Mouse (Mus musculus) heart, embryonic 10.5 days (tissue): ENCODE results near the gene Axl. TPM values are rescaled to one million over a fixed set of nuclear protein-coding genes. Genes with fewer than 3 reads are reported as not detected.
A peak's percentile ranks its signal among the peaks of the same experiment; 100 is the strongest.

Experiments used
- DNase-seq: peaks from one replicate; pipeline ENCODE4 v3.0.0-alpha.2; 2017; ENCODE audit warnings: low spot score
- H3K27ac ChIP-seq: fragments of 300-500 bp; sonication (generic); 2 replicates; pipeline ENCODE4 v1.5.1; 2016; ENCODE audit warnings: mild to moderate bottlenecking
- H3K27me3 ChIP-seq: fragments of 300-500 bp; sonication (generic); 2 replicates; pipeline ENCODE4 v1.6.1; 2016; ENCODE audit warnings: mild to moderate bottlenecking; ENCODE audit not compliant: poor library complexity, insufficient read depth, severe bottlenecking
- H3K36me3 ChIP-seq: fragments of 300-500 bp; sonication (generic); 2 replicates; pipeline ENCODE4 v1.6.1; 2016; ENCODE audit warnings: mild to moderate bottlenecking, moderate library complexity
- H3K4me1 ChIP-seq: fragments of 300-500 bp; sonication (generic); 2 replicates; pipeline ENCODE4 v1.6.1; 2016; ENCODE audit warnings: mild to moderate bottlenecking
- H3K4me3 ChIP-seq: fragments of 300-500 bp; sonication (generic); 2 replicates; pipeline ENCODE4 v1.5.1; 2016; ENCODE audit warnings: mild to moderate bottlenecking, moderate library complexity
- H3K9me3 ChIP-seq: fragments of 300-500 bp; sonication (generic); 2 replicates; pipeline ENCODE4 v1.6.1; 2016; ENCODE audit warnings: mild to moderate bottlenecking, moderate library complexity
- WGBS: fragments of 180-500 bp; shearing (Covaris S2); methylation state at CpG from one replicate; pipeline ENCODE4 v1.1.7; 2016; 5-methylcytosine and 5-hydroxymethylcytosine counted together
- polyA plus RNA-seq: library from polyadenylated mRNA; unstranded; fragments of >200 nt; fragmentation: Nextera tagmentation; extraction: Ambion mirVana; gene quantifications from 2 replicates; pipeline ENCODE4 v1.2.1, GENCODE M21; 2016

Axl gene
- polyA plus RNA-seq, 1 experiment from 2014 or later: 53.3 TPM

- H3K4me3 ChIP-seq: peak overlapping the region; percentile 68
- 14% methylated on average over 8 of the region's 9 CpGs for whole genome bisulfite sequencing
- H3K4me1 ChIP-seq: peaks cover 51% of the 10 kb centered on the region
- H3K36me3 ChIP-seq: peaks cover 10% of the 10 kb centered on the region; the same call in 1 of the 2 replicates
- H3K27ac ChIP-seq: peak overlapping the region; percentile 86
- no peaks in the 10 kb centered on the region for H3K9me3 ChIP-seq
- DNase-seq: no peak
- no peaks in the 10 kb centered on the region; the same call in 1 of the 2 replicates for H3K27me3 ChIP-seq
These were observed 867 bp downstream of the Axl start for GRCm38 (mm10) chr7:25787456-25788219.

DNA sequence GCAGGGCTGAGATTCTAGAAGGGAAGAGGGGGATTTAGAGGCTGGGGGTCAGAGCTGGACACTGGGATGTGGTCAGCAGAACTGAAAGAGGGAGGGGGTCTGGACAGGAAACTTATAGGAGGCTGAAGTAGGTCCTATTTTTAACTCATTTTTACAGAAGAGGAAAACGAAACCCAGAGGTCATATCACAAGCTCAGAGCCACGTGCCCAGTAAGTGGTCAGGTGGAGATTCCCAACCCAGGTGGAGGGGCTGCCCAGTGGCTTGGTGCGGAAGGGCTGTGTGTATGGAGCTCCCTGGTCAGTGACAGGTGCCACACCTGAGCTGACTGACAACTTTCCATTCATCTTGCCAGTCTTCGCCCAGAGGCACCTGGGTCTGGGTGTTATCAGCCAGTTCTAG, 1.5 kb downstream of the Axl start:
- Histone ChIP-seq H3K36me3 (peaks cover 10% of the 10 kb centered on the region; the same call in 1 of the 2 replicates), H3K27ac (peak overlapping the region; percentile 86; the same call in 1 of the 2 replicates), H3K4me3 (peak overlapping the region; percentile 68), H3K9me3 (no peaks in the 10 kb centered on the region), H3K27me3 (no peaks in the 10 kb centered on the region; the same call in 1 of the 2 replicates), H3K4me1 (peaks cover 58% of the 10 kb centered on the region)
- WGBS: 36% methylated on average over 4 of the region's 4 CpGs
- DNase-seq: no peak

DNA sequence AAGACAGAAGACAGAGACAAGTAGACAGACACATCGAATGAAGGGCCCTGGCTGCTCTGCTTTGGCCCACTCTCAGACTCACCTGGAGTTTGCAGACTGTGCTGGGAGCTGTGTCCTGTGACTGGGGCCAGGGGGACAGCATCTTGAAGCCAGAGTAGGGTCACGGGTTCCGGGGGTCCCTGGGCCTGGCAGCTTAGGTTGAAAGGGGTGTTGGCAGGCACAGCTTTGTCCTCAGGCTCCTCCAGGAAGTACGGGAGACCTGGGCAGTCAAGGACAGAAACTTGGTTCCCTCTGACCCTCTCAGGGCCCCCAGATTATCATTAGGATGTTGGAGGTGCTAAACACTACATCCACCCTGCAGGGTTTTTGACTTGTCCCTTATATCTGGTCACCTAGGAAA, 2.8 kb downstream of the Axl start:
- peaks cover 69% of the 10 kb centered on the region for H3K4me1 ChIP-seq
- DNase-seq: no peak
- H3K36me3 ChIP-seq: peaks cover 10% of the 10 kb centered on the region; the same call in 1 of the 2 replicates
- no peaks in the 10 kb centered on the region; the same call in 1 of the 2 replicates for H3K27me3 ChIP-seq
- 75% methylated on average over 4 of the region's 4 CpGs for WGBS
- no peaks in the 10 kb centered on the region for H3K9me3 ChIP-seq
- no peak overlapping the region for H3K4me3 ChIP-seq
- H3K27ac ChIP-seq: peak overlapping the region; percentile 17; the same call in 1 of the 2 replicates

- WGBS: 48% methylated on average over 1 of the region's 1 CpGs
- Histone ChIP-seq H3K4me1 (peaks cover 72% of the 10 kb centered on the region), H3K9me3 (no peaks in the 10 kb centered on the region), H3K27me3 (no peaks in the 10 kb centered on the region; the same call in 1 of the 2 replicates), H3K27ac (no peak overlapping the region; the same call in 1 of the 2 replicates), H3K4me3 (no peak overlapping the region), H3K36me3 (peaks cover 10% of the 10 kb centered on the region; the same call in 1 of the 2 replicates)
- no peak for DNase-seq
These were observed 3.7 kb downstream of the Axl start for GRCm38 (mm10) chr7:25784808-25785207.

DNA sequence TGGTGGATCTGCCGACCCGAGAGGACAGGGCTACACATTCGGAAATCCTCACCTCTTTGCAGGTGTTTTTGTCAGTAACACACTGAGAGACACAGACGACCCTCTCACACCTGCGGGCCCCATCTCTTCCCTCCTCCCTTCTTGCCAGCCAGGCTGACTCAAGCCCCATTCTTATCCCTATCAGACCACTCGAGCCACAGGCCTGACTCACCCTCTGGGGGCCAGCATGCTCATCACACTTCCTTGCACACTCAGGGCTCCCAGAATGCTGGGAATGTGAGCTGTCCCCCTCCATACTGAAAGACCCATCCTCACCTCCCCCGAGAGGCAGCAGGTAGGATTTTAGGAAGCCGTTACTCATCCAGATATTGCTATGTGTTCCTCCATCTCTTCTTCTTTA, 4.8 kb downstream of the Axl start:
- H3K9me3 ChIP-seq: no peaks in the 10 kb centered on the region
- H3K36me3 ChIP-seq: peaks cover 11% of the 10 kb centered on the region; the same call in 1 of the 2 replicates
- H3K4me3 ChIP-seq: no peak overlapping the region
- DNase-seq: no peak
- H3K4me1 ChIP-seq: peaks cover 67% of the 10 kb centered on the region
- H3K27ac ChIP-seq: peak overlapping the region; percentile 30; the same call in 1 of the 2 replicates
- 34% methylated on average over 8 of the region's 8 CpGs for WGBS
- no peaks in the 10 kb centered on the region for H3K27me3 ChIP-seq

- Histone ChIP-seq H3K36me3 (peaks cover 21% of the 10 kb centered on the region), H3K27me3 (no peaks in the 10 kb centered on the region), H3K4me3 (no peak overlapping the region), H3K27ac (no peak overlapping the region), H3K4me1 (peaks cover 58% of the 10 kb centered on the region), H3K9me3 (no peaks in the 10 kb centered on the region)
- WGBS: 70% methylated on average over 6 of the region's 6 CpGs
- no peak for DNase-seq
These were observed 5.8 kb downstream of the Axl start for GRCm38 (mm10) chr7:25782744-25783143.

DNA sequence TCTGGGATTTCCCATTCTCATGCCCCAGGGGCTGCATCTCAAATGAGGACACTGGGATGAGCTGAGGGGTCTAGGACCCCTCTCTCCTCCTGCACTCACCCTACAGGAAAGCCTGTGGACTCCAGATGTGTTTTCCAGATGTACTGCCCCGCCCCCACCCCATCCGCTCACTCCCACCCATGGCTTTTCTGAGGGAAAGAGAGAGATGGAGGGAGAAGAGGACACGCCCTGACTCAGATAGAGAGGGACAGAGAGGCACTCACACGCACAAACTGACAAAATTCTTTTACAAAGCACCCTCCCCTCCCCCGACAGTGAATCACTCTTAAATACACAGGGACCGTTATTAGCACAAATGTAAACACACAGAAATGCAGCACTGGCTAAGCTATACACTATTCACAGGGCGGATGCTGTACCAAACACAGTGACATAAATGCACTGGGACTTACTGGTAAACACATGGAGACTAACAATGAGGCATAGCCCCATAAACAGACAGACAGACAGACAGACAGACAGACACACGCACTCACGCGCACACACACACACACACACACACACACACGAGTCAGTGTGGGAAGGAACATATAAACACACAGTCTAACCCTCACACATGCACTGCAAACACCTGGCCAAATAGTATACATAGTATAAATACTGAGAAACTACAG, 6.4 kb downstream of the Axl start:
- Histone ChIP-seq H3K27ac (peak overlapping the region; percentile 85), H3K36me3 (peaks cover 27% of the 10 kb centered on the region), H3K4me3 (peak overlapping the region; percentile 58), H3K27me3 (no peaks in the 10 kb centered on the region), H3K4me1 (peaks cover 51% of the 10 kb centered on the region), H3K9me3 (no peaks in the 10 kb centered on the region)
- WGBS: 40% methylated on average over 11 of the region's 11 CpGs
- no peak for DNase-seq

- 10% methylated on average over 31 of the region's 33 CpGs for WGBS
- no peak for DNase-seq
- H3K9me3 ChIP-seq: no peaks in the 10 kb centered on the region
- H3K36me3 ChIP-seq: peaks cover 34% of the 10 kb centered on the region
- no peaks in the 10 kb centered on the region for H3K27me3 ChIP-seq
- peak overlapping the region; percentile 85 for H3K27ac ChIP-seq
- H3K4me1 ChIP-seq: peaks cover 46% of the 10 kb centered on the region
- peak overlapping the region; percentile 58 for H3K4me3 ChIP-seq
These were observed 7.1 kb downstream of the Axl start for GRCm38 (mm10) chr7:25781321-25781936.

DNA sequence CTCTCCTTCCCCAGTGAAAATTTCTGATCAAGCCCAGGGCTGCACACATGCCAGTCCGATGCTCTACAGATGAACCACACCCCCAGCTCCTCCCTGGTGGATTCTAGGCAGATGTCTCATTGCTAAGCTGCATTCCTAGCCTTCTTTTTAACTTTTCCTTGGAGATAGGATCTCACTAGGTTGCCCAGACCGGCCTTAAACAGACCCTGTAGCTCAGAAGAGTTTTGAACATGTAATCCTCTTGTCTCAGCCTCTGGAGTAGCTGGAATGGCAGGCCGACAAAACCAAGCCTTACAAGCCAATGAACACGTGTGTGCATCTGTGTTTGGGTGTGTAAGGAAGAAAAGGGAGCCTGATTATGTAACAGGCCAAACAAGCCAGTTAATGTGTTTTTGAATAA, 7.8 kb downstream of the Axl start:
- peaks cover 38% of the 10 kb centered on the region for H3K36me3 ChIP-seq
- peaks cover 42% of the 10 kb centered on the region for H3K4me1 ChIP-seq
- WGBS: 50% methylated on average over 4 of the region's 4 CpGs
- no peak overlapping the region; the same call in 1 of the 2 replicates for H3K27ac ChIP-seq
- no peaks in the 10 kb centered on the region for H3K9me3 ChIP-seq
- no peaks in the 10 kb centered on the region for H3K27me3 ChIP-seq
- H3K4me3 ChIP-seq: no peak overlapping the region
- no peak for DNase-seq

DNA sequence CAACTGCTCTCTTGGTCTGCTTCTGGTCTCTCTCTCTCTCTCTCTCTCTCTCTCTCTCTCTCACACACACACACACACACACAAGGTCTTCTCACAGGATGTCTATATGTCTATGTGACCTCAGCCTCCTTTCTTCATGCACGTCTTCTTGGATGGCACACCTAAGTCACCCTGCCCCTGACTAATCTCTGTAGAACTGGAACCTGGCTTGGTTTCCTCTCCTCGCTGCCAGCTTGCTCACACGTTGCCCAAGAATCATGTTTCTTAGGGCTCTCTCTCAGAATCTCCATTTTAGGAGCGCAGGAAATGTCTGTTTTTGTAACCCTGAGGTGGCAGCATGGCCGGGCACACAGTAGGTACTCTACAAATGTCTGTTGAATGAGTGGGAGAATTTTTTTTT, 8.5 kb downstream of the Axl start:
- 83% methylated on average over 5 of the region's 5 CpGs for WGBS
- no peaks in the 10 kb centered on the region for H3K9me3 ChIP-seq
- H3K27me3 ChIP-seq: no peaks in the 10 kb centered on the region
- H3K4me3 ChIP-seq: no peak overlapping the region
- DNase-seq: no peak
- H3K4me1 ChIP-seq: peaks cover 40% of the 10 kb centered on the region
- H3K27ac ChIP-seq: no peak overlapping the region
- peaks cover 37% of the 10 kb centered on the region for H3K36me3 ChIP-seq

- DNase-seq: no peak
- H3K27ac ChIP-seq: no peak overlapping the region
- peaks cover 82% of the 10 kb centered on the region for H3K36me3 ChIP-seq
- no peak overlapping the region for H3K4me3 ChIP-seq
- H3K27me3 ChIP-seq: no peaks in the 10 kb centered on the region
- H3K4me1 ChIP-seq: peaks cover 12% of the 10 kb centered on the region
- H3K9me3 ChIP-seq: no peaks in the 10 kb centered on the region
- WGBS: 84% methylated on average over 5 of the region's 5 CpGs
These were observed 20.3 kb downstream of the Axl start for GRCm38 (mm10) chr7:25768229-25768628.

DNA sequence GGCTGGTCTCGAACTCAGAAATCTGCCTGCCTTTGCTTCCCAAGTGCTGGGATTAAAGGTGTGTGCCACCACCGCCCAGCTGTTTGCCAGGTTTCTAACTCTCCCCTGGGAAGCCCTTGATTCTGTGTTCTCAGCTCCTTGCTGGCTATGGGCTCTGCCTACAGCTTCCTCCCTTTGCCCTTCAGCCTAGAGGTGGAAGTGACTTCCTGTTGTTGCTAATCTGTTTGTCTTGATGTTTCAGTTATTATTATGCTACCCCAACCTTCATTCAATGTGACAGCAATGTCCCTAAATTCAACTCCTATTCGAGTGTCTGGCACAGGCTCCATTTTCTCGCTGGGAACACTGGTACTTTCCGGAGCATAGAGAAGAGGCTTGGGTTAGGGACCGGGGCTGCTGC, 22.4 kb downstream of the Axl start:
- Histone ChIP-seq H3K4me1 (peaks cover 12% of the 10 kb centered on the region), H3K4me3 (no peak overlapping the region), H3K27ac (no peak overlapping the region), H3K36me3 (peaks cover 80% of the 10 kb centered on the region), H3K27me3 (no peaks in the 10 kb centered on the region), H3K9me3 (no peaks in the 10 kb centered on the region)
- no peak for DNase-seq
- 79% methylated on average over 6 of the region's 6 CpGs for WGBS

DNA sequence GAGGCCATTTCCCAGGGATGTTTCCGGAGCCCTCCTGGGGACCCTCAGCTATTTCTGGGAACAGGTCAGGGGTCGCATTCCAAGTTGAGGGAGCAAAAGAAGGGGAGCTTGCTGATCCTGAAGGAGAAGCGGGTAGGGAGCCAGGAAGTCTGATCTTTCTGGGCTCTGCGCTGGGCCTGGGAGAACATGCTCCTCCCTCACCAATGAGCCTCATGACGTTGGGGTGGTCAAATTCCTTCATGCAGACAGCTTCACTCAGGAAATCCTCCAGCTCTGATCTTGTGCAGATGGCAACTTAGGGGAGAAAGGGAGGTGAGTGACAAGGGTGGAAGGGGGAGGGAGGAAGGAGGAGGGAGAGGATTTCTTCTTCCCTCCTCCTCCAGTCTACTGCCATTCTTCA, 24.3 kb downstream of the Axl start:
- Histone ChIP-seq H3K9me3 (no peaks in the 10 kb centered on the region), H3K27me3 (no peaks in the 10 kb centered on the region), H3K4me1 (peaks cover 12% of the 10 kb centered on the region), H3K36me3 (peaks cover 74% of the 10 kb centered on the region), H3K27ac (peak overlapping the region; percentile 70), H3K4me3 (no peak overlapping the region)
- DNase-seq: peak; percentile 75
- 30% methylated on average over 5 of the region's 5 CpGs for WGBS
